Mouse (Mus musculus) 3134 (cell line): Measurements from ENCODE around the gene Map3k11.

Source experiments
- DNase-seq: peaks from one replicate; pipeline ENCODE4 v3.0.0-alpha.2; 2011; ENCODE audit warnings: low spot score; ENCODE audit not compliant: insufficient read length; ENCODE audit errors: extremely low read depth

Gene Map3k11

DNA sequence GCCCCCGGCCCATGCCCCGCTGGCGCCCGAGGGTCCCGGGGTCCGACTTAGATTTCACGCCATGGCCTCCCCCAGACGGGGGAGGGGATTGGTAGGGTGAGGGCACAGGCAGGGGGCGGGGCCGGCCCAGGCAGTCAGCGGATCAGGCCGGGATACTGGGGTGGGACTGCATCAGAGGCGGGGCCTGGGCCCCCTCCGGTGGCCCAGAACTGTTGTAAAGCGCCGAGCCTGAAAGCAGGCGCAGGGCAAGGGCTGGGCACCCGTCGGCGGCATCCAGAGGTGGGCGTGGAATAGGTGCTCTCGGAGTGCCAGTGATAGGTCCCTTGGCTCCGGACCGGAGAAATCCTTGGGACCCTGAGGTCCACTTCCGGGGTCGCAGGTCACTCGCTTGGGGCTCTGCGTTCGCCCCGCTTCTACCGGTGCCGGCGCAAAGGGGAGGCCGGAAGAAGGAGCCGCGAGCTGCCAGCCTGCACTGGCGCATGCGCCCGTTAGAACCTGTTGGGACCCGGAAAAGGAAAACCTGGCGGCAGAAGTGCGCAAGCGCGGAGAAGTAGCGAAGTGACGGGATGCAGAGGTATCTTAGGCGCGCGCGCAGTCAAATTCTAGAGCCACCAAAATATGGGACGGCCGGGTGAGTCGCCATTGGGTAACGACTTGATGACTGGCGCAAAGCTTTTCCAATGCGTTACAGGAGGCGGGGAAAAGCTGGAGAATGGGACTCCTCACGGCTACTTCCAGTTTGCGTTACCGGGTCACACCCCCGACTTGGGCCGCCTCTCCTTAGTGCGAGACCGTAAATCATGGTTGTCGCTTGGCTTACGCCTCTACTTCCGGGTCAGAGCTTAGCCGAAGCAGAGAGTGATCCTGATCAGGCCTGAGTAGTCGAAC lies at the start of gene Map3k11, which contains the start of gene Pcnx3:
Gene Map3k11 (plus strand): TSS at position 543 of the 888 bp plus-strand sequence.
Gene Pcnx3 (minus strand): TSS at position 709 of the 888 bp plus-strand sequence.
- DNase-seq: peak; percentile 93

DNA sequence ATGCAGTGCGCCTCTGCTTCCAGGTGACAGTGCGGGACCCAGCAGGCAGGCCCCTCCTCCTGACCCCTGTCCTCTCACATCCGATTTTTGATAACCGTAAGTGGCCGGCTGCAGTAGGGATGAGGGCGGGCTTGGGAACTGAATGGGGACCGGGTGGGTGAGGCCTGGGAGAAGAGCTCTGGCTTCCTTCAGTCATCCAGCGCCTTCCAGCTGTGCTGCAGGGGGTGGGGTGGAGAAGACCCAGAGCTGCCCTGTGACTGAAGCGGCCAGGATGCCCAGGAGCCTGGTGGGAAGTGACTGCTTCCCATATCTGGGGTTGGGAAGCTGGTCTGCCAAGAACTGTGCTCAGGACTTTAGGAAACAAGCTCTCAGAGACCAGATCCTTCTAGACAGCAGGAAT lies 48.2 kb upstream of the Map3k11 start:
- no peak for DNase-seq

DNA sequence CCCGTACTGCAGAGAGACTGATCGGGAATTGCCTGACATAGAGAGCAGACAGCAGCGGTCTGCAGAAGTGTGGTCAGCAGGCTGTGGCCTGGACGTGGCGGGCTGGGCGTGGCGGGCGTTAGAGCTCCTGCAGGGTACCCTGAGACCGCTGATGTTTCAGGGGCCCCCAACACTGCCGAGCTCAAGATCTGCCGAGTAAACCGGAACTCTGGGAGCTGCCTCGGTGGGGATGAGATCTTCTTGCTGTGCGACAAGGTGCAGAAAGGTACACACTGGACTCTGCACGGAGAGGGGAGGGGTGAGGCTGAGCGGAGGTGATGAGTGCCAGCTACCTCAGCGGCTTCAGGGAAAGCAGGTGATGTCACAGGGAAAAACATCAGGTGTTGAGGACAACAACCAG lies 47.5 kb upstream of the Map3k11 start:
- DNase-seq: no peak

DNA sequence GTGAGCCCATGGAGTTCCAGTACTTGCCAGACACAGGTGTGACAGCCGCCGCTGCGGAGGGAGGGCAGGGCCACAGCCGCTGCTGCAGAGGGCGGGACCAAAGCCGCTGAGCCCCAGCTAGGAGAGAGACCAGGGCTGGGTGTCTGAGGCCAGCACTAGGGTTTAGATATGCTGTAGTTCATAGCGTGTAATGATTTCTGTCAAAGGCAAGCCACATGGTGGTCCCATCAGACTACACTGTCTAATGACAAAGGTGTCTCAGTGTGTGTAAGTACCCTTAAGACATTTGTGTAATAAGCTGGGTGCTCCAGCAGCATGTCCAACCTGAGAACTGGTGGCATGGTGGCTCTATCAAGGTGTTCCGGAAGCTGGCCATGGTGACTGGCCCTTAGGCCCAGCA lies 46.9 kb upstream of the Map3k11 start:
- DNase-seq: no peak

DNA sequence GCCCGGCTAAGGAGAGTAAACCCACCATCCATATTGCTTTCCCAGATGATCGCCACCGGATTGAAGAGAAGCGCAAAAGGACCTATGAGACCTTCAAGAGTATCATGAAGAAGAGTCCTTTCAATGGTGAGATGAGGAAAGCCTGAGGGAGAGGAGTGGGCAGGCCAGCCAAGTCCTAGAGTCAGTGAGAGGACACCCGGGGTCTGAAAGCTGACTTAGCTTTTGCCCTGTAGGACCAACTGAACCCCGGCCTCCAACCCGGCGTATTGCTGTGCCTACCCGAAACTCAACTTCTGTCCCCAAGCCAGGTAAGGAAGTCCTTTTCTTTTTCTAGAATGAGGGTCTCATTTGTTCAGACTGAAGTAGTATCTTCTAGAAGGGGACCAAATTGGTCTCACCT lies 43.3 kb upstream of the Map3k11 start:
- no peak for DNase-seq

DNA sequence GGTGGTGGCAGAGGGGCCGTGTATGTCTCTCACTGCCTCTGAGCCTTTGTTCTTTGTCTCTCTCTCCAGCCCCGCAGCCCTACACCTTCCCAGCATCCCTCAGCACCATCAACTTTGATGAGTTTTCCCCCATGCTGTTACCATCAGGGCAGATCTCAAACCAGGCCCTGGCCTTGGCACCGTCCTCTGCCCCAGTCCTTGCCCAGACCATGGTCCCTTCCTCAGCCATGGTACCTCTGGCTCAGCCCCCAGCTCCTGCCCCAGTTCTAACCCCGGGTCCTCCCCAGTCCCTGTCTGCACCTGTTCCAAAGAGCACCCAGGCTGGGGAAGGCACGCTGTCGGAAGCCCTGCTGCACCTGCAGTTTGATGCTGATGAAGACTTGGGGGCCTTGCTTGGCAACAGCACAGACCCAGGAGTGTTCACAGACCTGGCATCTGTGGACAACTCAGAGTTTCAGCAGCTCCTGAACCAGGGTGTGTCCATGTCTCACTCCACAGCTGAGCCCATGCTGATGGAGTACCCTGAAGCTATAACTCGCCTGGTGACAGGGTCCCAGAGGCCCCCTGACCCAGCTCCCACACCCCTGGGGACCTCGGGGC lies 41.7 kb upstream of the Map3k11 start:
- no peak for DNase-seq

DNA sequence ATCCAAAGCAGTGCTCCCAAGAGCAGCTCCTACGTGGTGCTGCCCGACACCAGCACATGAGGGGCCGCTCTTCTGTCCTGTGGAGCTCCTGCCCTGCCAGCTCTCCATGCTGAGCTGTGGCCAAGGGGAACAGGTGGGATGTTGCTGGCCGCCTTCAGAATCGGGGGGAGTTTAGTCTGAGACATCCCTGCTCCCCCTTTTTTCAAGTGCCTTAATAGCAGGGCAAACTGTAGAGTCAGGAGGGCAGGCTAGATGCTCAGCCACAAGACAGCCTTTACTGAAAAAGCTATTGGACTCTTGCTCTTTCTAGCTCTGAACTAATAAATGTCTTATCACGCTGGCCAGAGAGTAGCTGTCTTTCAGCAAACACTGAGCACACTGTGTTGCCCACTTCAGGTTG lies 40.8 kb upstream of the Map3k11 start:
- DNase-seq: no peak

DNA sequence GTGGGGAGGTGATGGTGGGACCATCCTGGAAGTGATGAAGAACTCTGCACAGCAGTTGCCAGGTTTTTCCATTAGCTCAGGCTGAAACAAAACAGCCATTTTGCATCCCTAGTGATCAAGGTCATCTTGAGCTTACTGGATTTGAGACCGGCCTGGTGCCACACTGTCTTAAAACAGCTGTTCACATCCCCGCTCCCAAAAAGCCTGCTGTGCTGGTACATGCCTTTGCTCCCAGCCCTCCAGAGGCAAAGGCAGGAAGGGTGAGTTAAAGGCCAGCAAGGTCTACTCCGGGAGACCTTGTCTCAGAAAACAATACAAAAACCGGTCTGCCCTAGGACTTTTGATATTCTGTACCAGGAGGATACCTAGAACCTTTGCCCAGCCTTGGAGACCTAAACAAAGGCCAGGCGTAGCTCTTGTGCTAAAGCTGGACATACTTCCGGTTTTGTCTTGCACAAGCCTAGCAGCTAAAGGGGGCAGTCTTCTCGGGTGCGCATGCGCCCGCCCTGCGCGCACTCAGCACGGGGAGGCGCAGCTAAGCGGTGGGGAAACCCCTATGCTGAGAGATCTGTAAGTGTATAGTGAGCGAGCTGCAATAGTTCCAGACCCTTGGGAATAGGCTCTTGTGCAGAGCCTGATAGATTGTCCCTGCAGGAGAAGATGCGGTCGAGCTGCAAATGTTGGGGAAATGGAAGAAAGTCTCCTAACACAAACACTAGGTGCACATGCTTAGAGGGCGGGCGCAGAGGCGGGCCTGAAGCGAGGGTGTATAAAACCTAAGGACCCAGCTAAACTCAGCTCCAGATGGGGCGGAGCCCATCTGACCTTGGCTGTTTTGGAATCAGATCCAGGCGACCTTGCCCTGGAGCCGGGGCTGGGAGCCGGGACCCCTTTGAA lies 39.9 kb upstream of the Map3k11 start:
- DNase-seq: no peak

DNA sequence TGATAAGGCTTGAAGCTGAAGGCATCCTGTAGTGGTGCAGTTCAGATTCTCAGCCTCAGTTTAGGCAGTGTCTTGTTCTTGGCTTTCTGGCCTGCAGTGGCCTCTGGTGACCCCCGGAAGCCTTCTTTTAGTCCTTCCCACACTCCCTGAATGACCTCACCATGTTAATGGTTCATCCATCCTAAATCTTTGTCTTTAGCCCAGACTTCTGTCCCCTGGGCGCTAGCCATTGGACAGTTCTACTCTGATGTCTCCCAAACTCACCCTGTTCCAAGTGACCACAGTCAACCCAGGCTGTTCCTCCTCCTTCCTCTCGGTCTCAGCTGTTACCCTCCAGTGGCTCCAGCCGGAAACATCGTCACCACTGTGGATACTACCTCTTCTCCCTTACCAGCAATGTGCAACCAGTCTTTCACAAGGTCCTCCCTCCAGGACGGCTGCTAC lies 39.2 kb upstream of the Map3k11 start:
- no peak for DNase-seq

DNA sequence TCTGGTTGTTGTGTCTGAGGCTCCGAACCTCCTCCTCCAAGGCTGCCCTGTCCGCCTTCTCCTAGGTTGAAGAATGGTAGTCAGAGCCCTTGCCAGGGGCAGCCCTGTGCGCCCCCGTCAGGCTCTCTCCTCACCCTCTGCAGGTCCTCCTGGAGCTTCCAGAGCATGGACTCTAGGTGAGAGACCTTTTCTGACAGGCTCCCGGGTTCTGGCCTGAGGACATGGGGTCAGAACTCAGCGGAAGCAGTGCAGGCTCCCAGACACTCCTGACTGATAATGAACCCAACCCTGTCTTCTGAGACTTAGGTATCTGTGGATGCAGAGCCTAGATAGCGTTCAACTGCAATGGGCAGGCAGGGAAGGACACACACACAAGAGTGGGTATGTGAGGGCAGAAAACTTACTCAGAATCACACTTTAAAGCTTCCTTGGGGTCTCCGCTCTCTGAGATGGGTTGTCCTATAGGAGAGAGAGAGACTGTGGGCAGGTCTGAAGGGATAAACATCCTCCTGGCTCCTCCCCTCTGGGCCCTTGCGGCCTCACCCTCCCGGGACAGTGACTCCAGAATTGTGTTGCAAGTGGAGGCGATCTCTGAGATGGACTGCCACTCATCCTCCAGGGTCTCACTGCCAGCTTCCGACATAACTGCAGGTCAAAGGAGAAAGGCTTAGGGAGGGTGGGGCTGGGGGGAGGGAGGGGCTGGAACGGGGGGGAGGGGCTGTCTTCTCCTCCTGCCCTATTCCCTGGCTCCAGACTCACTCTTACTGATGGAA lies 36.9 kb upstream of the Map3k11 start:
- DNase-seq: no peak

DNA sequence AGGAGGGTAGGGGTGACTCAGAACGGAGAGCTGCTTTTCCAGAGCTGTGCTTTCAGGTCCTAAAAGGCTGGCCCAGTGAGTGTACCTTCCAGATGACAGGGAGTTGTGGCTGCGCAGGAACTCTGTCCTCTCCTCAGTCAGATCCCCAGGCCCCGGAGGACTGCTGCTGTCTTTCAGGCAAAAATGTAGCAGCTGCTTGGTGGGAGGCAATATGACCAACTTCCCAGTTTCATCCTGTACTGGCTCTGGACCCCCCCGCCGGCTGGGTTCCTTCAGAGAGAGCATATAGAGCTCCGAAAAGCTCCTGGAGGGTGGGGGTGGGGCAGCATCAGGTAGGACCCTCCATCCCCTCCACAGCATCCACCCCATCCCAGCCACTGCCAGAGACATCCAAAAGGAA lies 36.0 kb upstream of the Map3k11 start:
- DNase-seq: no peak

DNA sequence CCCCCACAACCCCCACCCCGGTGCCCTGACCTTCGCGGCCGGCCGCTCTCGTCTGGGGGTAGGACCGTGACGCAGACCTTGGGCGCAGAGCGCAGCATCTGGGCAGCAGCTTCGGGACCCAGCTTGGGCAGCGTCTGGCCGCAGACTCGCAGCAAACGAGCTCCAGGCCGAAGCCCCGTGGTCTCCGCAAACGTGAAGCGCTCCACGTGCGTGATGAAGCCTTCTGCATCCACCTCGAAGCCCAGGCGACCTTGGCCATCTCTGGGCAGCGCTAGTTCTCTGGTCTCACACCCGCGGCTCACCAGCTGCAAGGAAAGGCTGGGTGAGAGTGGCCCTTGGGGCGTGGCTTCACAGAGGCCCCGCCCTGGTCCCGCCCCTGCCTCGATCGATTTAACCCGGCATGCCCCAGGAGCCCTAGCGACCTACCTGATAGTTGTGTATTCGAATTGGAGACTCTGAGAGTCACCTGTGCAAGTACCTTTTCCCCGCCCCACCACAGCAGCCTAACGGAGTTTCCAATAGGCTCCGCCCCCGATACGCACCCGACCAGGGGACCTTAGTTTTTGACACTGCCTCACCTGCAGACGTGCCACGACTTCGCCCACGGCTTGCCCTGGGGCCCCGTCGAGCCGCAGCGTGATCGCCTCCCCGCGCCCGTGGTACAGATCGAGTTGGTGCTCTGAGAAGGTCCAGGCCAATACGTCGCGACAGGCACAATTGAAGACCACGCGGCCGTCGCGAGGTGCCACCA lies 34.4 kb upstream of the Map3k11 start:
- no peak for DNase-seq

DNA sequence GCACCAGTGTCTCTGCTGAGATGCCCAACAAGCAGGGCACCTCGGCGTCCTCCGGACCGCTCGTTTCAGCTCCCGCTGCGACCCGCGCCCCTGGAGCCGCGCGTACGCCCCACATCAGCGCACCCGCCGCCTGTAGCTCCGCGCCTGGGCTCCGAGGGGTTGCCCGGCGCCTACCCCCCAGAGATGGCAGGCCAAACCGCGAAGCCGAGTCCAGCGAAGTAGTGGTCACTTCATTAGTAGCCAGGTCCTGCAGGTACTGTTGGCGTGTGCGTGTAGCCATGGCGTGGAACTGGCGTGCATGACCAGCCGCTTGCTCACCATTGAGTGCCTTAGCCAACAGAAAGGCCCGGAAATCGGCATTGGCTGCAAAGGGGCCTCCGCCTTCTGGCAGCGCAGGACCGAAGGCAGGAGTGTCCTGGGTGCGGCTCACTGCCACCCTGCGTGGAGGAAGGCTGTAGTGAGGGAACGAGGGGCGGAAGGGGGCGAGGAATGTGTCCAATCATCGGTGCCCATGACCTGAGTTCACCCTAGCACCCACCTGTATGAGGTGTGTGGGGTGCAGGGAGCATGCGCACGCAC lies 33.7 kb upstream of the Map3k11 start:
- DNase-seq: no peak

DNA sequence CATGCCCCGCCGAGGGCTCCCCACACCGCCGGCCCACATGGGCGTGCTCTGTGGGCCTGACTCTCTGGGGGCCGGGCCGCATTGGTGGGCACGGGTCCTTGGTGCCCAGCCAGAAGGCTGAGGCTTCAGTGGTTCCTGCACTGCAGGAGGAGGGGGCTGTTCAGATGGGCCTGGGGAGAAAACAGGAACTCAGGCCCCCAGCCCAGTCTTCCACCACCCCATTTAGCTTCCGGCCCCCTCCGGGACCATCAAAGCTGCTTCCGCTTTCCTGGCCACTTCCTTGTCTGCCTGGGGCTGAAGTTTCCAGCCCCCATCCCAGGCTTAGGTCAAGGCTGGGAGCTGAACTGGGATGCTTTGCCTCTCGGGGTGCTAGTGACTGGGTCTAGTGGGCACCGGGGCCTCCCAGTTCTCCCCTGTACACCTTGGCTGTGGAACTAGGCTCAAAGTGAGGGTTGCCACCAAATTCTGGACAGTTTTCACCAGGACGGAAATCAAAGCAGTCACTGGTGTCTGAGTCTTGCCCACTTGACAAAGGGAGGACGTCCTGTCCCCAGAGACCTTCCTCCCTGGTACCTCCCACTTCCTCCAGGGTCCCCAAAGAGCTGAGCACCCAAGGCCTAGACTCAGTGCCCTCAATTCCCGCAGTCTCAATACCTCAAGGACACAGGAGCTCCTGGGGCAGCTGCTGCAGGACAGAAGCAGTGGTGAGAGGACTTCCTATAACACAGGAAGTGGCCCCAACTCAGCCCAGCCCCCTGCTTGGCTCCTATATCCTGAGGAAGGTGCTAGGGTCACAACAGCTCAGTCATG lies 27.4 kb upstream of the Map3k11 start:
- no peak for DNase-seq

DNA sequence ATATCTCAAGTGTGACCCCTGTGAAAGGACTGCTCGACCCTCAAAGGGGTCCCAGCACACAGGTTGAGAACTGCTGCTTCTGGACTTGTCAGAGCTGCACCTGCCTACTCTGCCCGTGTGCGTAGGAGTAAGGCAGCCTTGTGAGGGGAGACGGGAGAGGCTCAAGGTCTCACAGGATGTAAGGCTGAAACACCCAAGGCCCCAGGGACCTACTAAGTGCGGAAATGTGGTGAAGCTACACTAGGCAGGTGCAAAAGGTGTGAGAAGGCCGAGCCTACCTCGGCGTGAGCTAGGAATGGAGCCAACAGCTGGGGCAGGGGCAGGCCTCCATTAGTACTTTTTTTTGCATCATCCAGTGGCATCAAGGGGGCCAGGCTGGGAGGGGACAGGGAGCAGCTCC lies 26.2 kb upstream of the Map3k11 start:
- no peak for DNase-seq

DNA sequence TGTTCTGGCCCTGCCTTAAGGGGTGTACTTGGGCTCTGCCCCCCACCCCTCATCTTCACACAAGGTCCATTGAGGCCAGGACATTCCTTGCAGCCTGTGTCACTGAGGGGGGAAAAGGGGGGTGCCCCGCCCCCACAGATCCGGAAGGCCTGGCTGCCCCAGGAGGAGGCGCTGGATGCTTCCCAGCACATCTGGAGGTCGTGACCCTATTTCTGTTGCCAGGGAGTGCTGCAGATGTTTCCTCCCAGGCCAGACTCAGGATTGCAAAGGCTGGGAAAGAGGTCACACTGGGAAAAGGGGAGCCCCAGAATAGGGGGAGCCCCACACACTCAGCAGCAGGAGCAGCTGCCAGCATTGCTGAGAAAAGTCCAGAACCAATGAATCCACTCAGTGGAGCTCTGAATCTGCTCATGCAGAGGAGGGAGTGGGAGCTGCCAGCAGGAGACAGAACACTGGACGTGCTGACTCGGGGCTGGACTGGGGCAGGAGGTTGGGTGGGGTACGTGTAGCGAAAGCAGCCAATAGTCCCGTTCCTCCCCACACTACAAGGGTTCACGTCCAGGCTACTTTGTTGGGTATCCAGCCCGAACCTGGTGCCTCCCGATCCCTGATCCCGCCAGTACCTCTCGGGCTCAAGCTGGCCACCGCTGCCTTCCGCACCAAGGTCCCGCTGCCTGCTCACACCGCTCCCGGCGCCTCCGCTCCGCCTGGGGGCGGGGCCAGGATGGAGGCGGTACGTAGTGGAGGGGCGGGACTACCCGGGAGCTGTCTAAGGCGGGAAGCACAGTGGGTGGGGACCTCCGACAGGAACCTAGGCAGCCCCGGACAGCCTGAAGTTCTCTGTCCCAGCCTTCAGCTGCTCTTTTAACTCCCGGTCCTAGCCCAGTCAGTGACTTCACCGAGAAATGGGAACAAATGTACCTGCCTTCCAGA lies 25.3 kb upstream of the Map3k11 start, which contains the start of gene Sipa1:
Gene Sipa1 (minus strand): TSS at position 727 of the 933 bp plus-strand sequence.
- DNase-seq: peak; percentile 96

DNA sequence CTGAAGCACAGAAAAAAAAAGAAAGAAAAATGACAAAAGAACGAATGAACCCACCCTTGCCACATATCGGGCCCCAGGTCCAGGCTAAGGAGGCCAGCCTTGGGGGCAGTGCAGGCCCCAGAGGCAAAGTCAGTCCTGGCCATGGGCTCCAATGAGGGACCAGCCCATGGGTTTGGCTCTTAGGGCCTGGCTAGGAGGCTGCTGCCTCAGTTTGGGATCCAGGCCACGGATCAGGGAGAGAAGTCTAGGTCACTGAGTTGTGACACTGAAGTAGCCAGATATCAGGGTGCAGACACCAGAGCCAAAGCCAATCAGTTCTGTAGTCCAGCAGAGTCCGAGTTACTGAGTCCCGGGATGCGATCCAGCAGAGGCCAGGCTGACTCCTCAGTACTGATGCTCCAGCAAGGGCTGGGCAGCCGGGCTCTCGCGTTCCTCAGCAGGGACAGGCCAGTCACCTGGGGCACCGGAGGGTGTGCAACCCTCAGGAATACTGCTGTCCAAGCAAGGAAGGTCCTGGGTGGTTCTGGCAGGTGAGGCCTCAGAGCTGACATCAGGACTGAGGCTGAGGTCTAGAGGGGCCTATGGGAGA lies 23.8 kb upstream of the Map3k11 start:
- no peak for DNase-seq
